Mouse (Mus musculus) naive thymus-derived CD4-positive, alpha-beta T cell, adult 2 months (primary cell): Measurements from ENCODE around the gene Olfr1145.

ENCODE experiments used
- DNase-seq: peaks from one replicate; pipeline ENCODE4 v3.0.0-alpha.2; 2011; ENCODE audit warnings: low read depth

The Olfr1145 gene

GRCm38 (mm10) chr2:87809522-87809921, at the start of gene Olfr1145:
TSS of gene Olfr1145 (plus strand) at chr2:87809822.
- no peak for DNase-seq

GRCm38 (mm10) chr2:87776143-87776542, 33.5 kb upstream of the Olfr1145 start:
- DNase-seq: no peak

- no peak for DNase-seq
Measured at GRCm38 (mm10) chr2:87779183-87779582, 30.4 kb upstream of the Olfr1145 start, which contains the start of gene Olfr152. TSS of gene Olfr152 (plus strand) at chr2:87779483.

GRCm38 (mm10) chr2:87800292-87800691, 9.3 kb upstream of the Olfr1145 start, which contains the start of gene Olfr1143:
TSS of gene Olfr1143 (plus strand) at chr2:87800592.
- DNase-seq: no peak

GRCm38 (mm10) chr2:87830233-87830632, 20.6 kb downstream of the Olfr1145 start, which contains the start of gene Olfr1148:
TSS of gene Olfr1148 (plus strand) at chr2:87830533.
- DNase-seq: no peak

- no peak for DNase-seq
Measured at GRCm38 (mm10) chr2:87843693-87844092, 34.1 kb downstream of the Olfr1145 start, which contains the start of gene Olfr1150-ps1. TSS of gene Olfr1150-ps1 (plus strand) at chr2:87843993.

GRCm38 (mm10) chr2:87855562-87855961, 45.9 kb downstream of the Olfr1145 start, which contains the start of gene Olfr1151:
TSS of gene Olfr1151 (plus strand) at chr2:87855862.
- DNase-seq: no peak
